Mouse (Mus musculus) retina, embryonic 14.5 days (tissue): ENCODE data around the gene Napepld.
"Not testable (repeated sequence)": the region's sequence is repeated elsewhere in the genome, so short reads cannot be mapped to it uniquely, and the experiment has no call there.

ENCODE experiments used
- DNase-seq: peaks from one replicate; pipeline ENCODE4 v3.0.0-alpha.2; 2015; ENCODE audit warnings: low spot score

The Napepld gene

GRCm38 (mm10) chr5:21706546-21706945 lies 5.3 kb upstream of the Napepld start:
- DNase-seq, result no peak

- no peak for DNase-seq
These were observed 2.5 kb upstream of the Napepld start for GRCm38 (mm10) chr5:21703708-21704107.

GRCm38 (mm10) chr5:21702873-21703475 lies 1.8 kb upstream of the Napepld start:
- no peak for DNase-seq

GRCm38 (mm10) chr5:21702009-21702364 lies 791 bp upstream of the Napepld start:
- peak; percentile 11 for DNase-seq

- no peak for DNase-seq
These were observed 262 bp downstream of the Napepld start for GRCm38 (mm10) chr5:21700934-21701333.

GRCm38 (mm10) chr5:21700272-21700821 lies 849 bp downstream of the Napepld start:
- peak; percentile 20 for DNase-seq

- DNase-seq, result not testable (repeated sequence)
These were observed 1.6 kb downstream of the Napepld start for GRCm38 (mm10) chr5:21699555-21699954.

GRCm38 (mm10) chr5:21694854-21695490 lies 6.2 kb downstream of the Napepld start:
- DNase-seq, result no peak

GRCm38 (mm10) chr5:21693372-21693870 lies 7.8 kb downstream of the Napepld start:
- DNase-seq, result no peak

GRCm38 (mm10) chr5:21692230-21692629 lies 9.0 kb downstream of the Napepld start:
- no peak for DNase-seq

GRCm38 (mm10) chr5:21687042-21687441 lies 14.2 kb downstream of the Napepld start:
- no peak for DNase-seq

- DNase-seq, result no peak
These were observed 16.2 kb downstream of the Napepld start for GRCm38 (mm10) chr5:21685001-21685400.

- DNase-seq, result no peak
These were observed 17.4 kb downstream of the Napepld start for GRCm38 (mm10) chr5:21683811-21684210.

- no peak for DNase-seq
These were observed 20.3 kb downstream of the Napepld start for GRCm38 (mm10) chr5:21680940-21681339.

- DNase-seq, result no peak
These were observed 21.2 kb downstream of the Napepld start for GRCm38 (mm10) chr5:21680029-21680428.

GRCm38 (mm10) chr5:21678363-21678762 lies 22.8 kb downstream of the Napepld start:
- no peak for DNase-seq

- no peak for DNase-seq
These were observed 23.3 kb downstream of the Napepld start for GRCm38 (mm10) chr5:21677939-21678338.

GRCm38 (mm10) chr5:21675494-21675893 lies 25.7 kb downstream of the Napepld start:
- DNase-seq, result no peak

GRCm38 (mm10) chr5:21675019-21675418 lies 26.2 kb downstream of the Napepld start:
- DNase-seq, result peak; percentile 3

- DNase-seq, result no peak
These were observed 27.5 kb downstream of the Napepld start for GRCm38 (mm10) chr5:21673742-21674141.

GRCm38 (mm10) chr5:21672812-21673635 lies 28.2 kb downstream of the Napepld start:
- no peak for DNase-seq

GRCm38 (mm10) chr5:21669307-21669706 lies 31.9 kb downstream of the Napepld start:
- no peak for DNase-seq
